9 mouse cellular contexts compared by ENCODE assay signal in the genomic region with DNA sequence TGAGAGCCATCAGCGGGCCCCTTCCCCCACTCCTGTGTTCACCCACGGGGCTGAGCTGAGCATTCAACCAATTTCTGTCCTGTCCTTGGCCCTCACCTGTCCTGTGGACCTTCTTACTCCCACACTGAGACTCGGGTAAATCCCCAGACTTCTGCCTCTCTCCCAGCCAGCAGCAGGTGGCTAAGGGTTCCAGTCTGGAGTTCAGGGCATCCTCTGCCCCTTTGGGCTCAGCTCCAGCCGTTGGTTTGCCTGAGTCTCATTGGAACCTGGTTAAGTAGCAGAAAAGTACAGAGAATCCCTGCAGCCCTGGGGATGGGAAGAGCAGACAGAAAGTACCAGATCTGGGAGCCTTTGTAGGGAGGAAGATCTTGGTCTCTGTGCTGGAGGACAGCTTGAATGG. TPM values are rescaled to one million over a fixed set of nuclear protein-coding genes. Genes with fewer than 3 reads are reported as not detected.
DNase-seq lines count a peak whose midpoint lies in the region; ATAC-seq and TF ChIP-seq lines count a peak whose summit lies in the region.
"Had no signal": no experiment of that assay in that cellular context is flagged by ENCODE, and none has a peak within 500 bp of the region (broad histone marks: within the 10 kb centered on the region; RNA-seq: fewer than 3 reads in every experiment).

No protein-coding gene starts in this region.

- DNase-seq in heart, postnatal 36 days = no peak
- DNase-seq in hindbrain, embryonic 10.5 days (ENCODE audit: low spot score) = no peak
- no peak for DNase-seq in midbrain, embryonic 11.5 days (ENCODE audit: low spot score, missing footprints)
- no peak for DNase-seq in adrenal gland, postnatal 36 days
- DNase-seq in layer of hippocampus, postnatal 10 days (ENCODE audit: low spot score in 2 of 2) = no peak
- no peak for DNase-seq in frontal cortex, adult 2 months (ENCODE audit: extremely low spot score in 1 of 2, low spot score in 1 of 2)

- TF ChIP-seq POLR2A in cortical plate, adult 2 months (IDR thresholded peaks at IDR 0.05; ENCODE audit: extremely low read depth, insufficient read depth, low read length) = no peak

- H3K4me1 ChIP-seq in heart, embryonic 14.5 days (ENCODE audit: control insufficient read depth in 2 of 2, insufficient read depth in 2 of 2, low read length in 2 of 2) = peaks cover 36 to 55% of the 10 kb centered on the region in 2 experiments
- peaks cover 14% of the 10 kb centered on the region for H3K4me1 ChIP-seq in cortical plate, adult 2 months (ENCODE audit: control insufficient read depth, insufficient read depth, low read length)
- H3K4me1 ChIP-seq in hindbrain, embryonic 10.5 days (replicated peaks) = peaks cover 77% of the 10 kb centered on the region
- H3K4me1 ChIP-seq in midbrain, embryonic 11.5 days (ENCODE audit: control insufficient read depth, insufficient read depth, low read length) = peaks cover 62% of the 10 kb centered on the region

- peak overlapping the region; percentile 80 for H3K4me2 ChIP-seq in heart, embryonic 14.5 days (ENCODE audit: low read length)
- H3K4me2 ChIP-seq in midbrain, embryonic 11.5 days = peak overlapping the region; percentile 99

- H3K9me3 ChIP-seq in heart, embryonic 14.5 days (ENCODE audit: control insufficient read depth, low read length) = no peaks in the 10 kb centered on the region
- H3K9me3 ChIP-seq in hindbrain, embryonic 10.5 days = no peaks in the 10 kb centered on the region
- H3K9me3 ChIP-seq in midbrain, embryonic 11.5 days (ENCODE audit: control insufficient read depth, low read length) = no peaks in the 10 kb centered on the region

- TF ChIP-seq CTCF in cortical plate, adult 2 months (IDR thresholded peaks at IDR 0.05; ENCODE audit: extremely low read depth, insufficient read depth, low read length) = no peak

- no peak overlapping the region for H3K4me3 ChIP-seq in heart, embryonic 14.5 days (ENCODE audit: control insufficient read depth in 1 of 2, insufficient read depth in 1 of 2, low read depth in 1 of 2, low read length in 2 of 2)
- peak overlapping the region; percentile 35 for H3K4me3 ChIP-seq in cortical plate, adult 2 months (ENCODE audit: insufficient read depth, low read length)
- peak overlapping the region; percentile 70 for H3K4me3 ChIP-seq in hindbrain, embryonic 10.5 days
- H3K4me3 ChIP-seq in midbrain, embryonic 11.5 days (ENCODE audit: low read depth, low read length) = peak overlapping the region; percentile 26; the same call in 1 of the 2 replicates

- 53% methylated on average over 4 of the region's 4 CpGs for WGBS in heart, embryonic 14.5 days
- 62% methylated on average over 4 of the region's 4 CpGs for WGBS in hindbrain, embryonic 10.5 days
- WGBS in midbrain, embryonic 11.5 days = 48% methylated on average over 4 of the region's 4 CpGs

- peak overlapping the region; percentile 38 for H3K9ac ChIP-seq in heart, embryonic 14.5 days (ENCODE audit: low read length)
- H3K9ac ChIP-seq in midbrain, embryonic 11.5 days (ENCODE audit: low read length) = peak overlapping the region; percentile 55

- H3K36me3 ChIP-seq in heart, embryonic 14.5 days (ENCODE audit: control insufficient read depth, insufficient read depth, low read length) = no peaks in the 10 kb centered on the region
- H3K36me3 ChIP-seq in hindbrain, embryonic 10.5 days = peaks cover 27% of the 10 kb centered on the region
- H3K36me3 ChIP-seq in midbrain, embryonic 11.5 days (ENCODE audit: control insufficient read depth, insufficient read depth, low read length) = no peaks in the 10 kb centered on the region

- H3K27ac ChIP-seq in heart, embryonic 14.5 days (replicated peaks in 1 of 2; ENCODE audit: control insufficient read depth in 1 of 2, insufficient read depth in 1 of 2, low read depth in 2 of 2, low read length in 2 of 2) = no peak overlapping the region
- no peak overlapping the region for H3K27ac ChIP-seq in cortical plate, adult 2 months (ENCODE audit: insufficient read depth, low read length)
- peak overlapping the region; percentile 46; the same call in 1 of the 2 replicates for H3K27ac ChIP-seq in hindbrain, embryonic 10.5 days
- no peak overlapping the region for H3K27ac ChIP-seq in midbrain, embryonic 11.5 days (ENCODE audit: low read depth, low read length)

- ATAC-seq in heart, embryonic 14.5 days (ENCODE audit: insufficient number of reproducible peaks, insufficient read depth, low FRiP score, low read depth) = no peak
- ATAC-seq in midbrain, embryonic 11.5 days (ENCODE audit: low FRiP score) = no peak
- ATAC-seq: CD4-positive, CD25-positive, alpha-beta regulatory T cell, adult 4 months had no signal

- peaks cover 13% of the 10 kb centered on the region for H3K27me3 ChIP-seq in heart, embryonic 14.5 days (ENCODE audit: control insufficient read depth, insufficient read depth, low read length)
- H3K27me3 ChIP-seq in hindbrain, embryonic 10.5 days (ENCODE audit: insufficient read depth, poor library complexity, severe bottlenecking) = peaks cover 71% of the 10 kb centered on the region
- H3K27me3 ChIP-seq in midbrain, embryonic 11.5 days (ENCODE audit: control insufficient read depth, insufficient read depth, low read length) = peaks cover 17% of the 10 kb centered on the region

- intact Hi-C loops in heart, postnatal 36 days (cut with DNase I) = loop anchor here (2.0 kb wide), 1 partner anchor 32 kb away; no protein-coding TSS in a partner anchor

RNA-seq across cellular contexts. Expression of gene Gse1, which starts 4.1 kb away (rescaled TPM):
- polyA plus RNA-seq in heart, embryonic 14.5 days (2014; fragmentation: Nextera tagmentation; extraction: Ambion mirVana) = 12.0 and 12.2 TPM in 2 replicates
- total RNA-seq in heart, postnatal 36 days (2021) = 10 to 100 TPM; 21.2 to 26.6 TPM
- polyA plus RNA-seq in cortical plate, adult 2 months (2012; rRNA removed) = 41.0 and 46.8 TPM in 2 replicates
- polyA plus RNA-seq in hindbrain, embryonic 10.5 days (2016; fragmentation: Nextera tagmentation; extraction: Ambion mirVana) = 14.3 and 22.9 TPM in 2 replicates
- polyA plus RNA-seq in midbrain, embryonic 11.5 days (2014; fragmentation: Nextera tagmentation; extraction: Ambion mirVana) = 18.5 and 20.7 TPM in 2 replicates
- total RNA-seq in adrenal gland, postnatal 36 days (2021) = 10 to 100 TPM; 25.9 to 30.2 TPM
- total RNA-seq in layer of hippocampus, postnatal 10 days (2021) = 10 to 100 TPM; 65.0 to 79.3 TPM
- polyA plus RNA-seq in frontal cortex, adult 2 months (2012; rRNA removed) = 56.7 and 57.1 TPM in 2 replicates

RNA-seq across cellular contexts. Expression of gene Fam92b, which starts 55.1 kb away (rescaled TPM):
- polyA plus RNA-seq in heart, embryonic 14.5 days (2014; fragmentation: Nextera tagmentation; extraction: Ambion mirVana) = not detected in 2 replicates
- total RNA-seq in heart, postnatal 36 days (2021) = not detected
- polyA plus RNA-seq in cortical plate, adult 2 months (2012; rRNA removed) = 0.57 and 0.69 TPM in 2 replicates
- 0.95 and 4.1 TPM in 2 replicates for polyA plus RNA-seq in hindbrain, embryonic 10.5 days (2016; fragmentation: Nextera tagmentation; extraction: Ambion mirVana)
- 2.4 and 3.4 TPM in 2 replicates for polyA plus RNA-seq in midbrain, embryonic 11.5 days (2014; fragmentation: Nextera tagmentation; extraction: Ambion mirVana)
- 1 to 10 TPM in 1 of 2 experiments, under 1 TPM in 1; 0.53 to 1.2 TPM for total RNA-seq in adrenal gland, postnatal 36 days (2021)
- total RNA-seq in layer of hippocampus, postnatal 10 days (2021) = not detected
- 1.1 and 1.2 TPM in 2 replicates for polyA plus RNA-seq in frontal cortex, adult 2 months (2012; rRNA removed)
- polyA plus RNA-seq: CD4-positive, CD25-positive, alpha-beta regulatory T cell, adult 4 months had no signal

Comparison
In these comparisons a context has a peak if more than half of its experiments do, and no peak if none do; other contexts are left out.
1. H3K4me3 ChIP-seq: peak in cortical plate, adult 2 months (single experiment), hindbrain, embryonic 10.5 days (single experiment) and midbrain, embryonic 11.5 days (single experiment); none in heart, embryonic 14.5 days (0 of 2).